Mouse (Mus musculus): ENCODE results near the gene Nup160. TPM values are rescaled to one million over a fixed set of nuclear protein-coding genes. Genes with fewer than 3 reads are reported as not detected.
A peak's percentile ranks its signal among the peaks of the same experiment; 100 is the strongest.

Gene Nup160
- polyA plus RNA-seq, 1 experiment: 52.3 TPM

DNA sequence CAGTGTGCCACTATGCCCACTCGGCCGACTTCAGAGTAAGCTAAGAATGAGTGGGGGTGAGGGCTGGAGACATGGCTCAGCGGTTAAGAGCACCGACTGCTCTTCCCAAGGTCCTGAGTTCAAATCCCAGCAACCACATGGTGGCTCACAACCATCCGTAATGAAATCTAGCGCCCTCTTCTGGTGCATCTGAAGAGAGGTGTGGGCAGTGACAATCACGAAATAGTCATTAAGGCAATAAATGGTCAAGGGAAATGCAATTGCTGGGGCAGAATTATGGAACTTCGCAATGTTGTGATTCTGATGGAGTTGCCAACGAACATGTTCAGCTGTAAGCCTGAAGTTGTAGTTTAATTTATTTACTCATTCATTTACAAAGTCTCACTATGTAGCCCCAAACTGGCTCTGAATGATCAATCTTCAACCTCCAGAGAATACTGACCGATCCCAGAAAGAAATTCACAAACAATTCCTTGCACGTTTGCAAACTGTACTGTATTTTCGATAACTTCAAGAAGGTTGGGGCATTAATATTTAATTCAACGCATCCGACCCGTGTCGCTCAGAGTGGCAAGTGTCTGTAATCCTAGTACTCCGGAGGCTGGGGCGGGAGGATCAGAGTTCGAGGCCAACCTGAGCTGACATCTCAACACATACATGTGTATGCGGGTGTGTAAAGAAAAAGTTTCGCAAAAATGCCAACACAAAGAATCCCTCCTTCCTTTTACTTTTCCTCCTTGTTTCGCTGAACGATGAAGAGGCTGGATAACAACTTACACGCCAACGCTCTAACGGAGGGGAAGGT lies 1.4 kb downstream of the Nup160 start:
- peak overlapping the region; percentile 75 for H3K27ac ChIP-seq (ENCODE audit: insufficient read depth, low read length)
- H3K4me1 ChIP-seq (ENCODE audit: control insufficient read depth, insufficient read depth, low read length): no peaks in the 10 kb centered on the region; the same call in 1 of the 2 replicates
- no peak for TF ChIP-seq CTCF (IDR thresholded peaks at IDR 0.05; ENCODE audit: borderline replicate concordance, insufficient read depth, low read length)
- TF ChIP-seq POLR2A (IDR thresholded peaks at IDR 0.05; ENCODE audit: low read depth, low read length): no peak
- H3K4me3 ChIP-seq (ENCODE audit: insufficient read depth, low read length): peak overlapping the region; percentile 100

DNA sequence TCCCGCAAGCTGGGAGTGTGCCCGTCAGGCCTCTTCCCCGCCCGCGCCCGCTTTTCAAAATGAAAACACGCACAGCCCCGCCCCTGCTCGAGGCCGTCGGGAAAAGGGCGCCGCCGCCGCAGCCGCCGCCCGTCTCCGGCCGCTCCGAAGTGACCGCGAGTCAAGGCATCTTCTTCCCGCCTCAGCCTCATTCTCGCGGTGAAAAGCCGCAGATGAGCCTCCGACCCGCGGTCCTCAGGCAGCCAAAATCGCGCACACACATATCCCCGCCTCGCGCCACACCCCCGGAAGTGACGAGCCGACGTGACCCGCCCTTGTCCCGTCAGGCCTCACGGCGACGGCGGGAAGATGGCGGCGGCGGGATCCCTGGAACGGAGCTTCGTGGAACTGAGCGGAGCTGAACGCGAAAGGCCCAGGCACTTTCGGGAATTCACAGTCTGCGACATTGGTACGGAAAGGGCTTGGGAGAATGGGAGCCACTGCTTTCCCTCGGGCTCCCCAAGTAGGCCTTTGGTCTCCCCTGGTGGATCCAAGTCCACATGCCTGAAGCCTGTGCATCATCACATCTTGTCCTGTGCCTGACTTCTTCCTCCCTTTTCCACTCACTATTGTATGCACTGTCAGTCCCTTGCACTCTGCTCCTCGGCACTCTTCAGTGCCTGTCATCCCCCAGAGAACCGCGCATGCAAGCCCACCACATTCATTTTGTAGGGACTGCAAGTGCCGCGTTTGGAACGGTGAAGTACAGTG lies 2.2 kb downstream of the Nup160 start:
- Histone ChIP-seq H3K4me1 (ENCODE audit: control insufficient read depth, insufficient read depth, low read length) (no peaks in the 10 kb centered on the region; the same call in 1 of the 2 replicates), H3K27ac (ENCODE audit: insufficient read depth, low read length) (peak overlapping the region; percentile 75), H3K4me3 (ENCODE audit: insufficient read depth, low read length) (peak overlapping the region; percentile 100)
- TF ChIP-seq POLR2A (IDR thresholded peaks at IDR 0.05; ENCODE audit: low read depth, low read length) (peak; percentile 87), CTCF (IDR thresholded peaks at IDR 0.05; ENCODE audit: borderline replicate concordance, insufficient read depth, low read length) (no peak)

DNA sequence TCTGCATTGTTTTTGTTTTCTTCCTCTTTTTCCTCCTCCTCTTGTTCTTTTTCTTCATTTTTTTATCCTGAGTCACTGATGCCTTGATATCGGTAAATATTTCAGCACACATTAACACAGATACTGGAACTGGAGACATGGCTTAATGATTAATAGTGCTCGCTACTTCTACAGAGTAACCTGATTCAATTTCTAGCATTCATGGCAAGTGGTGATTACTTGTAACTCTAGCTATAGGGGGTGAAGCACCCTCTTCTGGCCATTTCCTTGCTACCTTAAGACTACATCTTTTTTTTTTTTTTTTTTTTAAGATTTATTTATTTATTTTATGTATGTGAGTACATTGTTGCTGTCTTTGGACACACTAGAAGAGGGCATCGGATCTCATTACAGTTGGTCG lies 23.9 kb downstream of the Nup160 start:
- Histone ChIP-seq H3K27ac (ENCODE audit: insufficient read depth, low read length) (no peak overlapping the region), H3K4me3 (ENCODE audit: insufficient read depth, low read length) (no peak overlapping the region), H3K4me1 (ENCODE audit: control insufficient read depth, insufficient read depth, low read length) (no peaks in the 10 kb centered on the region)
- TF ChIP-seq CTCF (IDR thresholded peaks at IDR 0.05; ENCODE audit: borderline replicate concordance, insufficient read depth, low read length) (no peak), POLR2A (IDR thresholded peaks at IDR 0.05; ENCODE audit: low read depth, low read length) (no peak)

GRCm38 (mm10) chr2:90708548-90708947 lies 31.5 kb downstream of the Nup160 start:
- Histone ChIP-seq H3K4me1 (ENCODE audit: control insufficient read depth, insufficient read depth, low read length) (no peaks in the 10 kb centered on the region), H3K4me3 (ENCODE audit: insufficient read depth, low read length) (no peak overlapping the region), H3K27ac (ENCODE audit: insufficient read depth, low read length) (no peak overlapping the region)
- no peak for TF ChIP-seq CTCF (IDR thresholded peaks at IDR 0.05; ENCODE audit: borderline replicate concordance, insufficient read depth, low read length)
- TF ChIP-seq POLR2A (IDR thresholded peaks at IDR 0.05; ENCODE audit: low read depth, low read length): no peak

DNA sequence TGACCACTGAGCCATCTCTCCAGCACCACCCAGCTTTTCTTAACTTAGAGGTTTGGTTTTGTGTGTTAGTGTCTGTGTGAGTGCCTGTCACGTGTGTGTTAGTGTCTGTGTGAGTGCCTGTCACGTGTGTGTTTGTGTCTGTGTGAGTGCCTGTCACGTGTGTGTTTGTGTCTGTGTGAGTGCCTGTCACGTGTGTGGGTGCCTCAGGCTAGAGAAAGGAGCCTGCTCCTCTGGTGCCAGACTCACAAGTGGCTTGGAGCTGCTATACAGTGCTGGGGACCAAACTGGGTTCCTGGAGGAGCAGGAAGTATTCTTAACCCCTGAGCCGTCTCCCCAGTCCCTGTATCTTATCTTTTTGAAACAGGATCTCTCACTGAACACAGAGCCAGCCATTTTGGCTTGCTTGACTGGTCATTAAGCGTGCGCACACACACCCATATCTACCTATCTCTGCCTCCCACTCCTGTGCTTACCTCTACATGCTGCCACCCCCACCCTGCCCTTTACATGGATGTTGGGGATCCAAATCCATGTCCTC lies 38.6 kb downstream of the Nup160 start:
- no peak overlapping the region for H3K27ac ChIP-seq (ENCODE audit: insufficient read depth, low read length)
- H3K4me1 ChIP-seq (ENCODE audit: control insufficient read depth, insufficient read depth, low read length): no peaks in the 10 kb centered on the region
- no peak for TF ChIP-seq CTCF (IDR thresholded peaks at IDR 0.05; ENCODE audit: borderline replicate concordance, insufficient read depth, low read length)
- no peak for TF ChIP-seq POLR2A (IDR thresholded peaks at IDR 0.05; ENCODE audit: low read depth, low read length)
- H3K4me3 ChIP-seq (ENCODE audit: insufficient read depth, low read length): no peak overlapping the region

DNA sequence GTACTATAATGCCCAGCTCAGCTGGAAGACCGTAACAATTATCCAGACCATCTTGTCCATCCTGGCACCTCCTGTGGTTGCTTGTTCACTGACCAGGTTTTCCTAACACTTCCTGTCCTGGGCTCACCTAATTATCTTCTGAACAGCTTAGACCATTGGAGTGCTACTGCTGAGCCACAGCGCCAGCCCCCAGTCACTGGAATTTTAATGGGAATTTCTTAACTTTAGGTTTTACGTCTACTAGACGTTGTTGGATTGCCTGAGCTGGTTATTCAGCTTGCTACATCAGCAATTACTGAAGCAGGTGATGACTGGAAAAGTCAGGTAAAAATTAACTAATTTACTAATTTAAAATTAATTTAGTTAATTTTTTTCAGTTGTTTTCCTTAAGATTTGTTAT lies 40.4 kb downstream of the Nup160 start:
- no peak for TF ChIP-seq CTCF (IDR thresholded peaks at IDR 0.05; ENCODE audit: borderline replicate concordance, insufficient read depth, low read length)
- no peak for TF ChIP-seq POLR2A (IDR thresholded peaks at IDR 0.05; ENCODE audit: low read depth, low read length)
- H3K4me3 ChIP-seq (ENCODE audit: insufficient read depth, low read length): no peak overlapping the region
- no peak overlapping the region for H3K27ac ChIP-seq (ENCODE audit: insufficient read depth, low read length)
- no peaks in the 10 kb centered on the region for H3K4me1 ChIP-seq (ENCODE audit: control insufficient read depth, insufficient read depth, low read length)

DNA sequence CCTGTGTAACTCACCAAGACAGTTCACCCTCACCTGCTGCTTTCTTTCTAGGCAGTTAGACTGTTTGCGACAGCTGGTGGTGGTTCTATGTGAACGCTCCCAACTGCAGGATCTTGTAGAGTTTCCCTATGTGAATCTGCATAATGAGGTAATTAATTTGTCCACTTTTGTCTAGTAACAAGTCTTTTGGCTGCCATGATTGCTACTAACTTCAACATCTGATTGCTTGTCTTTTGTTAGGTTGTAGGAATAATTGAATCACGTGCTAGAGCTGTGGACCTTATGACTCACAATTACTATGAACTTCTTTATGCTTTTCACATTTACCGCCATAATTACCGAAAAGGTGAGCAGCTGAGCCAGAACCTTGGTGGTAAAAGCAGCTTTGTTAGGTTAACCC lies 40.9 kb downstream of the Nup160 start:
- Histone ChIP-seq H3K4me3 (ENCODE audit: insufficient read depth, low read length) (no peak overlapping the region), H3K4me1 (ENCODE audit: control insufficient read depth, insufficient read depth, low read length) (no peaks in the 10 kb centered on the region), H3K27ac (ENCODE audit: insufficient read depth, low read length) (no peak overlapping the region)
- TF ChIP-seq CTCF (IDR thresholded peaks at IDR 0.05; ENCODE audit: borderline replicate concordance, insufficient read depth, low read length): no peak
- TF ChIP-seq POLR2A (IDR thresholded peaks at IDR 0.05; ENCODE audit: low read depth, low read length): no peak

DNA sequence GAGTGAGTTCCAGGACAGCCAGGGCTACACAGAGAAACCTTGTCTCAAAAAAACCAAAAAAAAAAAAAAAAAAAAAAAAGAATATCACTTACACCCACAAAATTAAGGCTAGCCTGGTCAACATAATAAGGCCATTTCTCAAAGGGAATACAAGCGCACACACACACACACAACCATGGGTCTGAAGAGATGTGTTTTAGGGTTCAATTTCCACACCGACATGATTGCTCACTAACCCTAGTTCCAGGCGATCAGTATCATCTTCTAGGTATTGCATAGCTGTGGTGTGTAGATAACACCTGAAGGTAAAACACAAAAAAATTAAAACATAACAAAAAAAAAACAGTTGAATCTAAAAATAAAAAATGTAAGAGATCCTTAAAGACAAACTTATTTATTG lies 49.8 kb downstream of the Nup160 start:
- no peak overlapping the region for H3K4me3 ChIP-seq (ENCODE audit: insufficient read depth, low read length)
- TF ChIP-seq CTCF (IDR thresholded peaks at IDR 0.05; ENCODE audit: borderline replicate concordance, insufficient read depth, low read length): no peak
- TF ChIP-seq POLR2A (IDR thresholded peaks at IDR 0.05; ENCODE audit: low read depth, low read length): no peak
- no peaks in the 10 kb centered on the region for H3K4me1 ChIP-seq (ENCODE audit: control insufficient read depth, insufficient read depth, low read length)
- no peak overlapping the region for H3K27ac ChIP-seq (ENCODE audit: insufficient read depth, low read length)

- no peak overlapping the region for H3K4me3 ChIP-seq (ENCODE audit: insufficient read depth, low read length)
- no peaks in the 10 kb centered on the region for H3K4me1 ChIP-seq (ENCODE audit: control insufficient read depth, insufficient read depth, low read length)
- no peak for TF ChIP-seq POLR2A (IDR thresholded peaks at IDR 0.05; ENCODE audit: low read depth, low read length)
- no peak for TF ChIP-seq CTCF (IDR thresholded peaks at IDR 0.05; ENCODE audit: borderline replicate concordance, insufficient read depth, low read length)
- H3K27ac ChIP-seq (ENCODE audit: insufficient read depth, low read length): no peak overlapping the region
Measured at GRCm38 (mm10) chr2:90735326-90735725, 58.3 kb downstream of the Nup160 start.

GRCm38 (mm10) chr2:90738801-90739200 lies 61.8 kb downstream of the Nup160 start:
- no peak overlapping the region for H3K4me3 ChIP-seq (ENCODE audit: insufficient read depth, low read length)
- H3K27ac ChIP-seq (ENCODE audit: insufficient read depth, low read length): no peak overlapping the region
- no peaks in the 10 kb centered on the region for H3K4me1 ChIP-seq (ENCODE audit: control insufficient read depth, insufficient read depth, low read length)
- TF ChIP-seq POLR2A (IDR thresholded peaks at IDR 0.05; ENCODE audit: low read depth, low read length): no peak
- no peak for TF ChIP-seq CTCF (IDR thresholded peaks at IDR 0.05; ENCODE audit: borderline replicate concordance, insufficient read depth, low read length)

Measured in embryonic fibroblast, embryonic 13.5 days (primary cell).